In genomic region chr1:37329831-37330230, GRCm38 (mm10) we compare ENCODE assay signal across 27 mouse cellular contexts.
"Had no signal": no experiment of that assay in that cellular context is flagged by ENCODE, and none has a peak within 500 bp of the region (broad histone marks: within the 10 kb centered on the region; RNA-seq: fewer than 3 reads in every experiment).

No protein-coding gene starts in this region.

- H3K4me1 ChIP-seq: liver, embryonic 15.5 days; lung, embryonic 15.5 days; midbrain, embryonic 12.5 days; midbrain, embryonic 13.5 days; midbrain, embryonic 15.5 days; neural tube, embryonic 12.5 days had no signal

- H3K4me3 ChIP-seq: limb, embryonic 10.5 days; limb, embryonic 12.5 days; limb, embryonic 13.5 days; limb, embryonic 15.5 days; liver, embryonic 12.5 days; liver, embryonic 13.5 days; liver, embryonic 15.5 days; lung, embryonic 15.5 days; megakaryocyte, embryonic 14.5 days; midbrain, embryonic 10.5 days; midbrain, embryonic 12.5 days; midbrain, embryonic 13.5 days; midbrain, embryonic 15.5 days; myocyte; neural tube, embryonic 12.5 days had no signal

- DNase-seq: liver; liver, embryonic 13.5 days; liver, postnatal 0 days; lung, adult 18-20 months; lung, adult 2 months; lung, embryonic 14.5 days; lung, postnatal 10 days; lung, postnatal 14 days; lung, postnatal 36 days; lung, postnatal 4 days; midbrain, embryonic 14.5 days had no signal

- H3K27me3 ChIP-seq: limb, embryonic 12.5 days; limb, embryonic 13.5 days; limb, embryonic 15.5 days; liver, embryonic 12.5 days; liver, embryonic 13.5 days; liver, embryonic 15.5 days; lung, embryonic 15.5 days; megakaryocyte, embryonic 14.5 days; midbrain, embryonic 12.5 days; midbrain, embryonic 13.5 days; midbrain, embryonic 15.5 days; neural tube, embryonic 12.5 days had no signal

- H3K27ac ChIP-seq: limb, embryonic 10.5 days; limb, embryonic 12.5 days; limb, embryonic 13.5 days; limb, embryonic 15.5 days; liver, embryonic 12.5 days; liver, embryonic 13.5 days; liver, embryonic 14.5 days; liver, embryonic 15.5 days; lung, embryonic 15.5 days; macrophage; midbrain, embryonic 10.5 days; midbrain, embryonic 12.5 days; midbrain, embryonic 13.5 days; midbrain, embryonic 15.5 days; neural tube, embryonic 12.5 days had no signal
